20 mouse cellular contexts compared by ENCODE assay signal in the genomic region with DNA sequence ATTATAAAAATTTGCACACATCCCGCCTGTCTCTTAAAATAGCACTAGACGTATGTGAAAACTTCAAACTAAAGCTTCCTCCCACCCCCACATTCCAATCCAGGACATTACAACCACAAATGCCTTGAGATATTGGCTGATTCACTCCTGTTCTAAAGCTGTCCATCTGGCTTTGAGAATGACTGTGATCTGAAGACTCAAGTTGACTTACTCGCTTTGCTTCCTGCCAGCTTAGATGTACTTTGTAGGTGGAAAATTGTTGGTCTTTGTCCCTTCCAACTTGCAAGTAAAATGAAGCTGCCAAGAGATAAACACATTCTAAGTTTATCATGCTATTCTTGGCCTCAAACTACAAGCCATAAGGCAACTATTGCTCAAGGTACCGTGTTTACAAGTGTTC.
A peak's percentile ranks its signal among the peaks of the same experiment; 100 is the strongest.
DNase-seq lines count a peak whose midpoint lies in the region; ATAC-seq and TF ChIP-seq lines count a peak whose summit lies in the region.
"Had no signal": no experiment of that assay in that cellular context is flagged by ENCODE, and none has a peak within 500 bp of the region (broad histone marks: within the 10 kb centered on the region; RNA-seq: fewer than 3 reads in every experiment).

No protein-coding gene starts in this region.

- H3K27ac ChIP-seq in forebrain, embryonic 13.5 days, result no peak overlapping the region
- no peak overlapping the region for H3K27ac ChIP-seq in forebrain, embryonic 10.5 days
- no peak overlapping the region for H3K27ac ChIP-seq in heart, adult 2 months
- no peak overlapping the region for H3K27ac ChIP-seq in kidney, embryonic 16.5 days (ENCODE audit: low read length)
- H3K27ac ChIP-seq: embryonic facial prominence, embryonic 12.5 days; heart, embryonic 15.5 days; hindbrain, embryonic 10.5 days; limb, embryonic 13.5 days; liver, embryonic 14.5 days; stomach, postnatal 0 days had no signal

- no peak overlapping the region for H3K4me3 ChIP-seq in forebrain, embryonic 13.5 days
- H3K4me3 ChIP-seq in forebrain, embryonic 10.5 days, result no peak overlapping the region
- no peak overlapping the region for H3K4me3 ChIP-seq in heart, adult 2 months
- H3K4me3 ChIP-seq in kidney, embryonic 16.5 days (ENCODE audit: low read length), result no peak overlapping the region
- H3K4me3 ChIP-seq: embryonic facial prominence, embryonic 12.5 days; heart, embryonic 15.5 days; hindbrain, embryonic 10.5 days; limb, embryonic 13.5 days had no signal

- no peaks in the 10 kb centered on the region for H3K79me2 ChIP-seq in heart, adult 2 months (replicated peaks; ENCODE audit: control insufficient read depth, insufficient read depth, low read length)

- no peak overlapping the region for H3K4me2 ChIP-seq in forebrain, embryonic 13.5 days
- H3K4me2 ChIP-seq in kidney, embryonic 16.5 days (replicated peaks; ENCODE audit: low read depth, low read length), result no peak overlapping the region
- H3K4me2 ChIP-seq: embryonic facial prominence, embryonic 12.5 days; heart, embryonic 15.5 days; limb, embryonic 13.5 days had no signal

- ATAC-seq in forebrain, embryonic 13.5 days, result peak; percentile 30; the same call in 1 of the 2 replicates
- ATAC-seq in kidney, embryonic 16.5 days (ENCODE audit: low FRiP score, low TSS enrichment), result no peak

- no peak for TF ChIP-seq POLR2A in heart, adult 2 months (IDR thresholded peaks at IDR 0.05; ENCODE audit: insufficient read depth, low read depth, low read length)

- no peak for DNase-seq in forebrain, embryonic 10.5 days (ENCODE audit: extremely low spot score, low spot score)
- DNase-seq in heart, adult 18-20 months, result peak; percentile 11 to 15
- DNase-seq in heart, adult 2 months, result no peak
- peak; percentile 20 to 26 for DNase-seq in right cerebral cortex, adult 2 months (ENCODE audit: low spot score in 2 of 2)
- DNase-seq in right cerebral cortex, postnatal 14 days, result no peak
- no peak for DNase-seq in kidney, postnatal 10 days
- DNase-seq: adrenal gland, postnatal 10 days; cerebellum, adult 2 months; kidney, adult 8-10 months; midbrain, embryonic 14.5 days; thymus, postnatal 14 days had no signal

- no peak for TF ChIP-seq EP300 in heart, adult 2 months (IDR thresholded peaks at IDR 0.05; ENCODE audit: insufficient read depth, low read depth, low read length)

- intact Hi-C loops in heart, adult 2 months (cut with DNase I), result no loop called here

- H3K9ac ChIP-seq in forebrain, embryonic 13.5 days, result no peak overlapping the region
- H3K9ac ChIP-seq in heart, adult 2 months (ENCODE audit: low read depth, low read length), result no peak overlapping the region
- no peak overlapping the region for H3K9ac ChIP-seq in kidney, embryonic 16.5 days (replicated peaks; ENCODE audit: low read length)
- H3K9ac ChIP-seq: embryonic facial prominence, embryonic 12.5 days; heart, embryonic 15.5 days; limb, embryonic 13.5 days; liver, embryonic 14.5 days had no signal

- no peaks in the 10 kb centered on the region for H3K27me3 ChIP-seq in forebrain, embryonic 13.5 days
- H3K27me3 ChIP-seq in forebrain, embryonic 10.5 days (ENCODE audit: poor library complexity, severe bottlenecking), result no peaks in the 10 kb centered on the region
- H3K27me3 ChIP-seq in heart, adult 2 months (ENCODE audit: control insufficient read depth, insufficient read depth, low read length), result no peaks in the 10 kb centered on the region
- no peaks in the 10 kb centered on the region for H3K27me3 ChIP-seq in kidney, embryonic 16.5 days (ENCODE audit: insufficient read depth, low read length)
- H3K27me3 ChIP-seq: CH12.LX; embryonic facial prominence, embryonic 12.5 days; heart, embryonic 15.5 days; limb, embryonic 13.5 days had no signal

- no peaks in the 10 kb centered on the region for H3K4me1 ChIP-seq in forebrain, embryonic 13.5 days
- no peaks in the 10 kb centered on the region for H3K4me1 ChIP-seq in forebrain, embryonic 10.5 days
- H3K4me1 ChIP-seq in heart, adult 2 months (ENCODE audit: control insufficient read depth, insufficient read depth, low read length), result peaks cover 1% of the 10 kb centered on the region; the same call in 1 of the 2 replicates
- no peaks in the 10 kb centered on the region for H3K4me1 ChIP-seq in kidney, embryonic 16.5 days (ENCODE audit: insufficient read depth, low read length)
- H3K4me1 ChIP-seq: embryonic facial prominence, embryonic 12.5 days; hindbrain, embryonic 10.5 days; limb, embryonic 13.5 days had no signal

- H3K36me3 ChIP-seq in forebrain, embryonic 13.5 days (ENCODE audit: poor library complexity, severe bottlenecking), result no peaks in the 10 kb centered on the region
- H3K36me3 ChIP-seq in forebrain, embryonic 10.5 days (replicated peaks), result no peaks in the 10 kb centered on the region
- H3K36me3 ChIP-seq in heart, adult 2 months (ENCODE audit: control insufficient read depth, insufficient read depth, low read length), result no peaks in the 10 kb centered on the region; the same call in none of the 2 replicates
- no peaks in the 10 kb centered on the region for H3K36me3 ChIP-seq in kidney, embryonic 16.5 days (ENCODE audit: insufficient read depth, low read length)
- H3K36me3 ChIP-seq: embryonic facial prominence, embryonic 12.5 days; heart, embryonic 15.5 days; hindbrain, embryonic 10.5 days; limb, embryonic 13.5 days had no signal

- TF ChIP-seq CTCF in heart, adult 2 months (IDR thresholded peaks at IDR 0.05), result no peak

- WGBS in forebrain, embryonic 13.5 days, result 93% methylated on average over 4 of the region's 4 CpGs
- WGBS in forebrain, embryonic 10.5 days, result 91% methylated on average over 4 of the region's 4 CpGs
- 34% methylated on average over 4 of the region's 4 CpGs for WGBS in heart, adult 2 months
- WGBS in kidney, embryonic 16.5 days, result 76% methylated on average over 4 of the region's 4 CpGs

- no peaks in the 10 kb centered on the region for H3K9me3 ChIP-seq in forebrain, embryonic 13.5 days (replicated peaks)
- H3K9me3 ChIP-seq in forebrain, embryonic 10.5 days, result no peaks in the 10 kb centered on the region
- H3K9me3 ChIP-seq in kidney, embryonic 16.5 days (ENCODE audit: low read length), result no peaks in the 10 kb centered on the region
- H3K9me3 ChIP-seq: embryonic facial prominence, embryonic 12.5 days; heart, embryonic 15.5 days; hindbrain, embryonic 10.5 days; limb, embryonic 13.5 days had no signal

Comparison
In these comparisons a context has a peak if more than half of its experiments do, and no peak if none do; other contexts are left out.
1. DNase-seq: peak in heart, adult 18-20 months (2 of 2) and right cerebral cortex, adult 2 months (2 of 2); none in forebrain, embryonic 10.5 days (single experiment), heart, adult 2 months (0 of 2), right cerebral cortex, postnatal 14 days (single experiment) and kidney, postnatal 10 days (single experiment).